Mouse (Mus musculus) intestine, postnatal 0 days (tissue): ENCODE measurements around the gene Arl5b. TPM values are rescaled to one million over a fixed set of nuclear protein-coding genes. Genes with fewer than 3 reads are reported as not detected.

Experiments
- ATAC-seq: fragments of 200-750 bp; cut with Nextera tagmentation; 2 replicates; pipeline ENCODE4 v1.8.0; 2017; ENCODE audit warnings: mild to moderate bottlenecking, moderate TSS enrichment, moderate library complexity
- H3K27ac ChIP-seq: fragments of 300-500 bp; sonication (generic); 2 replicates; pipeline ENCODE4 v1.5.1; 2014; ENCODE audit warnings: mild to moderate bottlenecking, low read depth, low read length, moderate library complexity
- H3K27me3 ChIP-seq: fragments of 300-500 bp; sonication (generic); replicated peaks from 2 replicates; pipeline ENCODE4 v1.6.1; 2014; ENCODE audit warnings: low read length, mixed read lengths; ENCODE audit not compliant: control insufficient read depth, insufficient read depth
- H3K36me3 ChIP-seq: fragments of 300-500 bp; sonication (generic); 2 replicates; pipeline ENCODE4 v1.6.1; 2014; ENCODE audit warnings: mild to moderate bottlenecking, moderate library complexity; ENCODE audit not compliant: control insufficient read depth, insufficient read depth
- H3K4me1 ChIP-seq: fragments of 300-500 bp; sonication (generic); replicated peaks from 2 replicates; pipeline ENCODE4 v1.6.1; 2014; ENCODE audit warnings: antibody characterized with exemption, low read length, mixed read lengths; ENCODE audit not compliant: control insufficient read depth, insufficient read depth
- H3K4me2 ChIP-seq: fragments of 300-500 bp; sonication (generic); replicated peaks from 2 replicates; pipeline ENCODE4 v1.6.1; 2014; ENCODE audit warnings: low read depth, mild to moderate bottlenecking, moderate library complexity
- H3K4me3 ChIP-seq: fragments of 300-500 bp; sonication (generic); 2 replicates; pipeline ENCODE4 v1.5.1; 2014; ENCODE audit warnings: low read depth, low read length
- H3K9ac ChIP-seq: fragments of 300-500 bp; sonication (generic); 2 replicates; pipeline ENCODE4 v1.6.1; 2014; ENCODE audit warnings: mild to moderate bottlenecking, low read depth, low read length
- H3K9me3 ChIP-seq: fragments of 300-500 bp; sonication (generic); 2 replicates; pipeline ENCODE4 v1.6.1; 2016; ENCODE audit warnings: mixed run types; ENCODE audit not compliant: control insufficient read depth
- CTCF ChIP-seq: sonication (generic); IDR thresholded peaks from 2 replicates; pipeline ENCODE4 v1.5.1; 2016; ENCODE audit warnings: low read depth, mild to moderate bottlenecking, control low read depth, antibody characterized with exemption, moderate library complexity
- WGBS: fragments of 180-500 bp; shearing (Covaris S2); extraction: QIAGEN DNeasy Blood & Tissue Kit; methylation state at CpG from one replicate; pipeline ENCODE4 v1.1.7; 2014; 5-methylcytosine and 5-hydroxymethylcytosine counted together
- polyA plus RNA-seq: library from polyadenylated mRNA; unstranded; fragments of >200 nt; fragmentation: Nextera tagmentation; extraction: Ambion mirVana; gene quantifications from 2 replicates; pipeline ENCODE4 v1.2.1, GENCODE M21; 2015

Arl5b gene
- polyA plus RNA-seq, 1 experiment from 2014 or later, result 13.4 TPM

GRCm38 (mm10) chr2:15063815-15064214, 14.6 kb downstream of the Arl5b start:
- Histone ChIP-seq H3K36me3 (0 out of 2 replicates have a peak, but pooled peaks cover 11% of the 10 kb centered on the region), H3K4me3 (no peak overlapping the region), H3K4me1 (0 out of 2 replicates have a peak, but pooled peaks cover 11% of the 10 kb centered on the region), H3K27me3 (no peaks in the 10 kb centered on the region), H3K27ac (no peak overlapping the region), H3K9ac (no peak overlapping the region), H3K9me3 (no peaks in the 10 kb centered on the region), H3K4me2 (no peak overlapping the region)
- ATAC-seq, result no peak
- 66% methylated on average over 1 of the region's 1 CpGs for WGBS
- TF ChIP-seq CTCF, result no peak

GRCm38 (mm10) chr2:15064380-15065269, 15.4 kb downstream of the Arl5b start:
- H3K4me3 ChIP-seq, result no peak overlapping the region
- H3K4me2 ChIP-seq, result no peak overlapping the region
- H3K27ac ChIP-seq, result no peak overlapping the region
- no peak for ATAC-seq
- H3K27me3 ChIP-seq, result no peaks in the 10 kb centered on the region
- TF ChIP-seq CTCF, result no peak
- H3K36me3 ChIP-seq, result peaks cover 11% of the 10 kb centered on the region; the same call in 1 of the 2 replicates
- H3K9ac ChIP-seq, result no peak overlapping the region
- 0 out of 2 replicates have a peak, but pooled peaks cover 11% of the 10 kb centered on the region for H3K4me1 ChIP-seq
- 63% methylated on average over 7 of the region's 7 CpGs for WGBS
- H3K9me3 ChIP-seq, result no peaks in the 10 kb centered on the region

GRCm38 (mm10) chr2:15065447-15065846, 16.3 kb downstream of the Arl5b start:
- H3K9ac ChIP-seq, result no peak overlapping the region
- H3K4me1 ChIP-seq, result 0 out of 2 replicates have a peak, but pooled peaks cover 11% of the 10 kb centered on the region
- ATAC-seq, result no peak
- no peak for TF ChIP-seq CTCF
- no peak overlapping the region for H3K4me2 ChIP-seq
- 89% methylated on average over 2 of the region's 2 CpGs for WGBS
- no peak overlapping the region for H3K4me3 ChIP-seq
- no peak overlapping the region for H3K27ac ChIP-seq
- H3K27me3 ChIP-seq, result no peaks in the 10 kb centered on the region
- H3K9me3 ChIP-seq, result no peaks in the 10 kb centered on the region
- peaks cover 17% of the 10 kb centered on the region; the same call in 1 of the 2 replicates for H3K36me3 ChIP-seq

- WGBS, result 65% methylated on average over 5 of the region's 5 CpGs
- Histone ChIP-seq H3K27me3 (no peaks in the 10 kb centered on the region), H3K27ac (no peak overlapping the region), H3K36me3 (peaks cover 28% of the 10 kb centered on the region), H3K9ac (no peak overlapping the region), H3K4me1 (0 out of 2 replicates have a peak, but pooled peaks cover 11% of the 10 kb centered on the region), H3K4me2 (no peak overlapping the region), H3K9me3 (no peaks in the 10 kb centered on the region), H3K4me3 (no peak overlapping the region)
- no peak for TF ChIP-seq CTCF
- no peak for ATAC-seq
These were observed 17.9 kb downstream of the Arl5b start for GRCm38 (mm10) chr2:15067091-15067490.

- Histone ChIP-seq H3K27ac (no peak overlapping the region), H3K9me3 (no peaks in the 10 kb centered on the region), H3K36me3 (peaks cover 13% of the 10 kb centered on the region; the same call in 1 of the 2 replicates), H3K4me1 (no peaks in the 10 kb centered on the region), H3K27me3 (no peaks in the 10 kb centered on the region), H3K9ac (no peak overlapping the region), H3K4me3 (no peak overlapping the region), H3K4me2 (no peak overlapping the region)
- no peak for ATAC-seq
- no peak for TF ChIP-seq CTCF
- WGBS, result 96% methylated on average over 2 of the region's 2 CpGs
These were observed 34.5 kb downstream of the Arl5b start for GRCm38 (mm10) chr2:15083702-15084101.

- no peaks in the 10 kb centered on the region for H3K4me1 ChIP-seq
- H3K9me3 ChIP-seq, result no peaks in the 10 kb centered on the region
- no peak overlapping the region for H3K27ac ChIP-seq
- no peak for TF ChIP-seq CTCF
- H3K36me3 ChIP-seq, result no peaks in the 10 kb centered on the region
- no peak overlapping the region for H3K9ac ChIP-seq
- H3K4me3 ChIP-seq, result no peak overlapping the region
- H3K27me3 ChIP-seq, result no peaks in the 10 kb centered on the region
- no peak for ATAC-seq
- 61% methylated on average over 1 of the region's 1 CpGs for WGBS
- no peak overlapping the region for H3K4me2 ChIP-seq
These were observed 38.1 kb downstream of the Arl5b start for GRCm38 (mm10) chr2:15087308-15087707.
